Mouse (Mus musculus) embryonic fibroblast, embryonic 13.5 days (primary cell): ENCODE data around the gene Ankrd23.

Source experiments
- CTCF ChIP-seq: IDR thresholded peaks from 2 replicates; pipeline ENCODE4 v1.5.1; 2011; ENCODE audit warnings: mild to moderate bottlenecking, control low read depth, low read length, moderate library complexity, borderline replicate concordance; ENCODE audit not compliant: insufficient read depth
- POLR2A ChIP-seq: IDR thresholded peaks from 2 replicates; pipeline ENCODE4 v1.6.1; 2011; ENCODE audit warnings: low read depth, mild to moderate bottlenecking, control low read depth, low read length, moderate library complexity

DNA sequence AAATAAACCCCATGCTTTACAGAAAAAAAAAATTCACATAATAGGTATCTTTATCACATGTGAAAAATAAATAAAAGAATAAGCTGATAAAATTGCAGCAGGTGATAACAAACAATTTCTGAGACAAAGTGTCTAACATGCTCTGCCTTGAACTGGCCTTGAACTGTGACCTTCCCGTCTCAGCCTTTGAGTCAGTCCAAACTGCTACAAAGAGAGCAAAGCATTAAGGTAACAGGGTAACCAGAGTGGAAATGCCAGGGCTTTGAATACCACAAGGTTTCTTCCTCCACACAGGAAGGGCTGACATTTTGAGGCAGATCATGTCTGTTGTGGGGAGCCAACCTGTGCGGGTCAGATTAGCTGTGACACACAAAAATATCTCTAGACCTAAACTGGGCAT, 8.7 kb upstream of the Ankrd23 start:
- TF ChIP-seq CTCF (no peak), POLR2A (no peak)
